Mouse (Mus musculus) hindbrain, embryonic 10.5 days (tissue): ENCODE results near the gene Nufip2. TPM values are rescaled to one million over a fixed set of nuclear protein-coding genes. Genes with fewer than 3 reads are reported as not detected.
A peak's percentile ranks its signal among the peaks of the same experiment; 100 is the strongest.
"Not testable (repeated sequence)": the region's sequence is repeated elsewhere in the genome, so short reads cannot be mapped to it uniquely, and the experiment has no call there.

ENCODE experiments used
- DNase-seq: peaks from one replicate; pipeline ENCODE4 v3.0.0-alpha.2; 2017; ENCODE audit warnings: low spot score
- H3K27ac ChIP-seq: fragments of 300-500 bp; sonication (generic); 2 replicates; pipeline ENCODE4 v1.5.1; 2016; ENCODE audit warnings: mild to moderate bottlenecking, moderate library complexity
- H3K27me3 ChIP-seq: fragments of 300-500 bp; sonication (generic); 2 replicates; pipeline ENCODE4 v1.6.1; 2016; ENCODE audit warnings: mild to moderate bottlenecking; ENCODE audit not compliant: poor library complexity, insufficient read depth, severe bottlenecking
- H3K36me3 ChIP-seq: fragments of 300-500 bp; sonication (generic); 2 replicates; pipeline ENCODE4 v1.6.1; 2016; ENCODE audit warnings: mild to moderate bottlenecking, moderate library complexity
- H3K4me1 ChIP-seq: fragments of 300-500 bp; sonication (generic); replicated peaks from 2 replicates; pipeline ENCODE4 v1.6.1; 2016; ENCODE audit warnings: mild to moderate bottlenecking
- H3K4me3 ChIP-seq: fragments of 300-500 bp; sonication (generic); 2 replicates; pipeline ENCODE4 v1.5.1; 2016; ENCODE audit warnings: mild to moderate bottlenecking, moderate library complexity
- H3K9me3 ChIP-seq: fragments of 300-500 bp; sonication (generic); 2 replicates; pipeline ENCODE4 v1.6.1; 2016; ENCODE audit warnings: mild to moderate bottlenecking, moderate library complexity
- WGBS: fragments of 180-500 bp; shearing (Covaris S2); methylation state at CpG from one replicate; pipeline ENCODE4 v1.1.7; 2016; 5-methylcytosine and 5-hydroxymethylcytosine counted together
- polyA plus RNA-seq: library from polyadenylated mRNA; unstranded; fragments of >200 nt; fragmentation: Nextera tagmentation; extraction: Ambion mirVana; gene quantifications from 2 replicates; pipeline ENCODE4 v1.2.1, GENCODE M21; 2016

The Nufip2 gene
- polyA plus RNA-seq, 1 experiment from 2014 or later: 3.6 TPM

DNA sequence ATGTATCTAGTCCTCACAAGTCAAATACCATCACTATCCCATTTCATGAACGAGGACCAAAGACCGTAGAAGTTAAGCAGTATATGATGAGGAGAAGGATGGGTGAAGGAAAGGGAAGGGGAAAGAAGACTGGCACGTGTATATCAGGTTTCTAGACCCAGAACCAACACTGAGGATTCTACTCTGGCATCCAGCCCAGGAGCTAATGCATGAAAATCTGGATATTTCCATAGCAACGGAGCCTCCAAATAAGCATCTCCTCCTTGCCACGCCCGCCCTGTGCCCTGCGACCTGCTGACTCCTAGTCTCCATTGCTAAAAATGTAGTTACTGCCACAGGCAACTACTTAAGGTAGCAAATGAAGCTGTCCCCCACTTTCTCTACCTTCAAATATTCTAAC lies 38.8 kb downstream of the Nufip2 start:
- H3K9me3 ChIP-seq: no peaks in the 10 kb centered on the region
- no peak overlapping the region for H3K4me3 ChIP-seq
- no peaks in the 10 kb centered on the region for H3K27me3 ChIP-seq
- no peaks in the 10 kb centered on the region for H3K36me3 ChIP-seq
- 80% methylated on average over 7 of the region's 7 CpGs for WGBS
- H3K27ac ChIP-seq: no peak overlapping the region
- DNase-seq: no peak
- H3K4me1 ChIP-seq: peaks cover 19% of the 10 kb centered on the region

DNA sequence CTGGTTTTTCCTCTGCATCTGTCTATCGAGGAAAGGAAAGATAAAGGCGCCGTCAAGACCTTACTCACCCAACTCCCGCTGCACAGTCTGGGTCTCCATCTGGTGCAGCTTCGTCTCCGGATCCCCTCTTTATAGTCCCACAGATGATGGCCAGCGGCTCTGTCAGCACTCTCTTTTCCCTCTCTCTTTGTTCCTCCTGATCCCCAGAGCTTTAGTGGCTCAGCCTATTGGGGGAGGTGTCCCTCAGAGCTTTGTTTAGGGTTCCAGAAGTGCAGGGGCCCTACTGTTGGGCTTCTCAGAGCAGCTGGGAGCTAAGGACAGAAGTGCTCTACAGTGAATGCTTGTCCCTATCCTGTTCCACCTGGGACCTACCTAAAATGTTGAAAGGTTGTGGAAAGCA lies 39.2 kb downstream of the Nufip2 start, which contains the start of gene Cryba1:
Gene Cryba1, minus strand, starts transcription at position 101 of the 400 bp plus-strand sequence.
- 46% methylated on average over 7 of the region's 7 CpGs for WGBS
- Histone ChIP-seq H3K27ac (no peak within 1 kb of the TSS; the same call in 1 of the 2 replicates), H3K9me3 (no peaks in the 10 kb centered on the region), H3K4me1 (peaks cover 19% of the 10 kb centered on the region), H3K36me3 (no peaks in the 10 kb centered on the region), H3K27me3 (no peaks in the 10 kb centered on the region), H3K4me3 (no peak within 1 kb of the TSS)
- no peak for DNase-seq

DNA sequence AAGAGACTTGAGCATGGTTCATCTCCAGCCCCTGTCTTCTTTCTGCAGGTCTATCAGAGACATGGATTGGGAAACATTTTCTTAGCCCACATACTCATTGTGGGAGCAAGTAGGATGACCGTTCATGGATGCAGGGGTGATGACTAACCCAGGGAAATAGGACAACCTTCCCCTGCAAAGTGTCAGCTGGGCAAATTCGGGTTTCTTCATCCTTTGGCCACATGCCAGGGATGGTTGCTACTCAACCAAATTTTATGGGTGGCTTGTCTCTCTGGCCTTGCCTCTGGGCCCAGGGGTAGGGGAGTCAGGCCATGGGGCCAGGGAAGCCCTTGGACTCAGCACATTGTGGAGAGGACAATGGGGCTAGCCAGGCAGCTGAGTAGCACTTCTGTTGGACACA lies 42.6 kb downstream of the Nufip2 start:
- H3K27ac ChIP-seq: peak overlapping the region; percentile 47; the same call in 1 of the 2 replicates
- DNase-seq: no peak

DNA sequence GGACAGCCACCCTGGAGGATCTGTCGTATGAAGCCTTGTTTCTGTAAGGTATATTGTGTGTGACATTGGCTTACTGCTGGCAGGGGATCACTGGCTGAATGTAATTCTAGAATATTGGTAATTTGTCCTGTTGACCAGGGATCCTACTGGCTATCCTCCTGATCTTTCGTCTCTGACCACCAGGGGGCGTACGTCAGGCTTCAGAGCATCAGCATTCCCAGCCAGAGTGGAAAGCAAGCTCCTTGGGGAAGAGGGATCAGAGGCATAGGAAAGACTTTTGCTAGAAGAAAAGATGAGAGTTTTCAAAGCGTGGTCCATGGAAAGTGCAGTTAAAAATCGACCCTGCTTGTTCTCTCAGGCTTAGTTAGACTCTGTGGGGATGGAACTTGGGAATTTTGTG lies 51.3 kb downstream of the Nufip2 start:
- no peaks in the 10 kb centered on the region for H3K27me3 ChIP-seq
- H3K27ac ChIP-seq: no peak overlapping the region
- H3K9me3 ChIP-seq: no peaks in the 10 kb centered on the region
- H3K4me3 ChIP-seq: no peak overlapping the region
- no peaks in the 10 kb centered on the region for H3K4me1 ChIP-seq
- peak; percentile 86 for DNase-seq
- no peaks in the 10 kb centered on the region for H3K36me3 ChIP-seq
- WGBS: 1% methylated on average over 6 of the region's 6 CpGs

More for the DNA sequence above, 42.6 kb downstream of the Nufip2 start:
- Histone ChIP-seq H3K27me3 (no peaks in the 10 kb centered on the region), H3K36me3 (no peaks in the 10 kb centered on the region), H3K9me3 (no peaks in the 10 kb centered on the region), H3K4me3 (no peak overlapping the region), H3K4me1 (peaks cover 19% of the 10 kb centered on the region)
- WGBS: 54% methylated on average over 2 of the region's 2 CpGs

DNA sequence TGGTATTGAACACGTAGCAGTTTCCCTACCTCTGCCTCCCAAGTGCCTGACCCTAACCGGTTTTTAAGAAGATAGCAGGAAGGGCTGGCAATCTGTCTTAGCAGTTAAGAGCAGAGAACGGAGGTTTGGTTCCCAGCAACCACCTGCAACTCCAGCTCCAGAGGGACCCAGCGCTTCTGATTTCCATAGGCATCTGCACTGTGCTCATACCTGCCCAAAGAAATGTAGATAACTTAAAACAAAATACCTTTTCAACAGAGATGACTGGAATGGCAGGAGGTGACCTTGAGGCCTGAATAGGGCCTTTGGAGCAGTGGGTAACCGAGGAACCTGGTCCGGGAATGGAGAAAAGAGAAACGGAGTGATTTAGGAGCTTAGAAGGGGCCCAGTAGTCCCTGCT lies 52.6 kb downstream of the Nufip2 start:
- WGBS: 54% methylated on average over 7 of the region's 7 CpGs
- Histone ChIP-seq H3K36me3 (no peaks in the 10 kb centered on the region), H3K9me3 (no peaks in the 10 kb centered on the region), H3K4me3 (no peak overlapping the region), H3K27me3 (no peaks in the 10 kb centered on the region), H3K4me1 (peaks cover 8% of the 10 kb centered on the region; the same call in 1 of the 2 replicates), H3K27ac (no peak overlapping the region)
- no peak for DNase-seq

DNA sequence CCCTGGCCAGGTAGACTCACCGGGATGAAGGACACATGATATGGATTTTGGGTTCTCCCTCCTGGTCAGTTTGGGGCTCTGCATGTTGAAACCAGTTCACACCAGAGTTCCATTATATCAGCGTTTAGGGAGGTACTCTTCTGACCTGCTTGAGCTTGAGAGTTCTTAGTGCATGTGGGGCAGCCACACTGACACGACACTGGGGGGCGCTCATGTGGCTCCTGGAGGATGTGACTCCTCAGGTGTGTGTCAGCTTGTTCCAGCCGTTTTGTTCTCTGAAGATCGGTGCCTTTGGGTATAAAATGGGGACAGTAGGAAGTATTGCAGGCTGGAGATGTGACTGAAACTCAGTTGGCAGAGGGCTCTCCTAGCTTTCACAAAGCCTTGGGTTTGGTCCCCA lies 58.0 kb downstream of the Nufip2 start:
- Histone ChIP-seq H3K27ac (no peak overlapping the region), H3K9me3 (no peaks in the 10 kb centered on the region), H3K4me1 (peaks cover 8% of the 10 kb centered on the region; the same call in 1 of the 2 replicates), H3K27me3 (no peaks in the 10 kb centered on the region), H3K36me3 (no peaks in the 10 kb centered on the region), H3K4me3 (no peak overlapping the region)
- DNase-seq: no peak
- 39% methylated on average over 6 of the region's 6 CpGs for WGBS

DNA sequence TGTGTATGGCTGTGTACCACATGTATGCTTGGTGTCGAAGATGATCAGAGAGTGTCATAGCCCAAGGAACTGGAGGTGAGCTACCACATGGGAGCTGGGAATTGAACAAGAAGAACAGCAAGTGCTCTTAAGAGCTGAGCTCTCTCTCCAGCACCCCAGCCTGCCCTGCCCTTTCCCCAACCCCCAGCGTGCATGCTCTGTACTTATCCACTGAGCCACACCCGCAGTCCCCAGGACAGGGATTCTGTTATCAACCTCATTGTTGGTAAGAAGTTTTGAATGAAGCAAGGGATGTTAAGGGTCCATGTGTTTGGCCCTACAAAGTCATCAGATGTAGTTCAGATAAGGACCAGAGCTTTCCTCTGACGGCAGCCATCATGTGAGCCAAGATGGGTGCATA lies 60.7 kb downstream of the Nufip2 start:
- WGBS: 91% methylated on average over 4 of the region's 4 CpGs
- Histone ChIP-seq H3K36me3 (no peaks in the 10 kb centered on the region), H3K9me3 (no peaks in the 10 kb centered on the region), H3K4me1 (peaks cover 8% of the 10 kb centered on the region; the same call in 1 of the 2 replicates), H3K4me3 (no peak overlapping the region), H3K27me3 (no peaks in the 10 kb centered on the region), H3K27ac (no peak overlapping the region)
- no peak for DNase-seq

DNA sequence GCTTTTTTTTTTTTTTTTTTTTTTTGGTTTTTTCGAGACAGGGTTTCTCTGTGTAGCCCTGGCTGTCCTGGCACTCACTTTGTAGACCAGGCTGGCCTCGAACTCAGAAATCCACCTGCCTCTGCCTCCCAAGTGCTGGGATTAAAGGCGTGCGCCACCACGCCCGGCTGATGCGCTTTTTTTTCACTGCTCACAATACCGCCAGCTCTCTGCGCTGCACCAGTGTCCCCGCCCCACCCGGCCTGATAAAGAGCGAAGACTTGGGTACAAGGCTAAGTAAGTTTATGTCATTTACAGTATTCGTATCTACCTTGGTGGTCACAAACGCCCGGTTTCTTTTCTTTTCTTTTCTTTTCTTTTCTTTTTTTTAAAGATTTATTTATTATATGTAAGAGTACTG lies 61.1 kb downstream of the Nufip2 start:
- H3K4me3 ChIP-seq, DNase-seq, H3K4me1 ChIP-seq, H3K9me3 ChIP-seq, H3K27ac ChIP-seq, H3K27me3 ChIP-seq, H3K36me3 ChIP-seq: not testable (repeated sequence)
- WGBS: 95% methylated on average over 14 of the region's 15 CpGs

DNA sequence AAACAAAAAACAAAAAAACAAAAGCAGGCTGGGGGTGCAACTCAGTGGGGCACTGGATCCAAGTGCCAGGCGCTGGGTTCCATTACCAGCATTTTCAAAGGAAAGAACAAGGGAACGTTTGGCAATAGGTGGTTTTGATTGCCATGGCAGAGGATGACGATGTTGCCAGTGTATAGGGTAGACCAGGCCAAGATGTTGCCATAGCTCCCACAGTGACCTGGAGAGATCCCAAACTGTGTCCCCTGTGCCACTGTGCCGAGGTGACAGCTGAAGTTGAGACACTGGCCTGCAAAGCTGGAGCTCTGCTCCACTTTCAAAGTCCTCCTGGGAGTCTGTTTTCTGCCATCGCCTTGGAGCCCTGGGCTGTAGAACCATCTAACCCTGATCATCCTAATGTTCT lies 63.0 kb downstream of the Nufip2 start:
- Histone ChIP-seq H3K27me3 (no peaks in the 10 kb centered on the region), H3K4me1 (no peaks in the 10 kb centered on the region), H3K4me3 (no peak overlapping the region), H3K36me3 (no peaks in the 10 kb centered on the region), H3K9me3 (no peaks in the 10 kb centered on the region), H3K27ac (no peak overlapping the region)
- WGBS: 87% methylated on average over 5 of the region's 5 CpGs
- no peak for DNase-seq

DNA sequence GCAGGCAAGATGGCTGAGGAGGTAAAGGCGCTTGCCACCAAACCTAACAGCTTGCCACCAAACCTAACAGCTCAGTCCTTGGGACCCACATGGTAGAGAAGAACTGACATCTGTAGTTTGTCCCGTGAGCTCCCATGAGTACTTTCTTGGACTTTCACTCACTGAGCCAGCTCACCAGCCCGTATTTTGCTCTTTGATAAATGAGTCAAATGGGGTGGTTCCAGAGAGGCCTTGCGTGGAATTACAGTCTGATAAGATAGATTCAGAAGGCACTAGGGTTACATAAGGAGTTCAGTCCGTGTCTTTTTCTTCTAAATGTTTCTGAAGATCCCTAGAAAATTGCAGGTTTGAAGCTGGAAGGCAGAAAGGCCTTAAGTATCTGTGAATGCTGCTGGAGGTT lies 66.6 kb downstream of the Nufip2 start:
- Histone ChIP-seq H3K36me3 (no peaks in the 10 kb centered on the region), H3K27ac (no peak overlapping the region), H3K4me1 (no peaks in the 10 kb centered on the region), H3K9me3 (no peaks in the 10 kb centered on the region), H3K4me3 (no peak overlapping the region), H3K27me3 (no peaks in the 10 kb centered on the region)
- 82% methylated on average over 5 of the region's 5 CpGs for WGBS
- no peak for DNase-seq

DNA sequence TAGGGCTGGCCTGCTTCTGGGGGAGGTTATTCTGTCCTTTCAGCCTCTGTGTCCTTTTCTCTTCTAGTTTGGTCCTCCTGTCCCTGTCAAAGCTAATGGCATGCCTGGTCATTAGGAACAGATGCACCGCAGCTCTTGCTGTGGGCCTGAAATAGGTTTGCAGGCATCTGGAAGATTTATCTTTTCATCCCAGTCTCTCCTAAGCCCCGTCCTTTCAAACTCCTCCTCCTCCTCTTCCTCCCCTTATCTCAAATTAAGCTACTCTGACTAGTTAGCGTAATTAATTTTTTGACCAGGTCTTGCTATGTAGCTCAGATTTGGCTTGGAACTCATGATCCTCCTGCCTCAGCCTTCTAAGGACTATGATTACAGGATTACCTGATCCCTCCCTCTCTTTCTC lies 67.5 kb downstream of the Nufip2 start:
- 86% methylated on average over 3 of the region's 3 CpGs for WGBS
- no peaks in the 10 kb centered on the region for H3K36me3 ChIP-seq
- H3K27ac ChIP-seq: no peak overlapping the region
- no peaks in the 10 kb centered on the region for H3K27me3 ChIP-seq
- H3K9me3 ChIP-seq: no peaks in the 10 kb centered on the region
- H3K4me1 ChIP-seq: peaks cover 4% of the 10 kb centered on the region
- H3K4me3 ChIP-seq: no peak overlapping the region
- DNase-seq: no peak

DNA sequence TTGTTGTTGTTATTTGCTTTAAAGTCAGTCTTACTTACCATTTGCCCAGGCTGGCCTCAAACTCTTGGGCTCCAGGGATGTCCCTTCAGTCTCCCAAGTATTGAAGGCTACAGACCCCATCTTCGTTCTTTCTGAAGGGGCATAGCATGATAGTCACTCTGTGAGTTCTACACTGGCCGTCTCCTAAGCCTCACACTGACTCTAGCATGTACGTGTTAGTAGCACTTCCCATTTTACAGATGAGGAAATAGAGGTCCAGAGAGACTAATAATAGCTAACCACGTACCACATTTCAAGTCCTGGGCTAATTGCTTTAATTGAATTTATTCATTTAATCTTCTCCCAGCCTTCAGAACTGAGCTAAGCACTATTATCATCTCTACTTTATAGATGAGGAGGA lies 74.1 kb downstream of the Nufip2 start:
- H3K27me3 ChIP-seq: peaks cover 15% of the 10 kb centered on the region
- WGBS: 83% methylated on average over 4 of the region's 4 CpGs
- no peak overlapping the region for H3K27ac ChIP-seq
- DNase-seq: no peak
- no peaks in the 10 kb centered on the region for H3K36me3 ChIP-seq
- H3K4me1 ChIP-seq: peaks cover 30% of the 10 kb centered on the region
- H3K4me3 ChIP-seq: no peak overlapping the region
- no peaks in the 10 kb centered on the region for H3K9me3 ChIP-seq

DNA sequence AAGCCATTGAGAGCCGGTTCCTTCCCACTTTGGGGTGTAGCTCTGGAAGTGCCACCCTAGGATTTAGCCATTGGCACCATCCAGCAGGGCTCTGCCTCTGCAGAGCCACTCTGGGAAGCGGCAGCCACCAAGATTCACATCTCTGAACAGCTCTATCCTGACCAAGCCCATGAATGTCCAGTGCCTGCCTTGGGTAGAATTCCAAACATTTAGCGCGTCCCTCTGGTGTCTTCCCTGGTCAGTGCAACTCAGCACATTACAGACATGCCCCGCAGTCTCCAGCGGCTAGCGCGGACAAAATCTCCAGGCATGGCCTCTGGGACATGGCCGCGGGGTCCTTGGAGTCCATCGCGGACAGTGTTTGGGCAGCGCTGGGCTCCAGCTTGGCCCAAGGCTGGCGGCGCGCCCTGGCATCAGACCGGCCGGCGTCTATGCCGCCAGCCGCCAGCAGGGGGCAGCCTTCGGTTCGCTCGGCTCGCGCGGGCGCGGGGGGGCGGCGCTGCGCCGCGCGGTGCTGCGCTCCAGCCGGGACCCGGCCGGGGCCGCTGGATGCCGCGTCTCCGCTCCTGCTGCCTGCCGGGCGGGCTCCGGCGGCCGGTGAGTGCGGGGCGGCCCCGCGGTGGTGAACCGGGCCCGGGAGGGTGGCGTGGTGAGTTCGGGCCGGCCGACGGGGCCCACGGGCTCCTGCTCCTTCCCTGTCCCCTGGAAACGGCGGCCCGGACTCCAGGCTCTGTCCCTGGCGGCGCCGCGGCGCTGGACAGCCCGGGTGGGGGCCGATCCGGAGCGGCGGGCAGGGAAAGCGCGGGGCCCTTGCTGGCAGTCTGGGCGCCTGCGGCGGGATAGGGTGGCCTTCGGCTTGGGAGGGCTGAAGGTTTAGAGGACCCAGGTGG lies 77.1 kb downstream of the Nufip2 start, which contains the start of gene Myo18a:
Gene Myo18a, plus strand, starts transcription at position 464 of the 890 bp plus-strand sequence.
- H3K4me3 ChIP-seq: peak within 1 kb of the TSS; percentile 98
- peak within 1 kb of the TSS; percentile 99 for H3K27ac ChIP-seq
- peaks cover 55% of the 10 kb centered on the region for H3K4me1 ChIP-seq
- H3K9me3 ChIP-seq: no peaks in the 10 kb centered on the region
- DNase-seq: peak; percentile 88
- H3K36me3 ChIP-seq: no peaks in the 10 kb centered on the region
- WGBS: 2% methylated on average over 78 of the region's 79 CpGs
- peaks cover 15% of the 10 kb centered on the region for H3K27me3 ChIP-seq
